Mouse (Mus musculus) midbrain, embryonic 14.5 days (tissue): ENCODE data around the gene Mthfd1. TPM values are rescaled to one million over a fixed set of nuclear protein-coding genes. Genes with fewer than 3 reads are reported as not detected.

ENCODE experiments used
- ATAC-seq: fragments of 200-750 bp; cut with Nextera tagmentation; 2 replicates; pipeline ENCODE4 v1.8.0; 2017; ENCODE audit warnings: moderate number of reproducible peaks, moderate library complexity; ENCODE audit not compliant: low FRiP score, low TSS enrichment
- DNase-seq: peaks from one replicate; pipeline ENCODE4 v3.0.0-alpha.2; 2015
- H3K27ac ChIP-seq: fragments of 300-500 bp; sonication (generic); replicated peaks from 2 replicates; pipeline ENCODE4 v1.5.1; 2014; ENCODE audit warnings: mild to moderate bottlenecking, low read depth, low read length, moderate library complexity
- H3K27me3 ChIP-seq: fragments of 300-500 bp; sonication (generic); 2 replicates; pipeline ENCODE4 v1.6.1; 2014; ENCODE audit warnings: low read length, control low read depth, mixed read lengths; ENCODE audit not compliant: control insufficient read depth, insufficient read depth
- H3K36me3 ChIP-seq: fragments of 300-500 bp; sonication (generic); 2 replicates; pipeline ENCODE4 v1.6.1; 2014; ENCODE audit warnings: low read length, control low read depth; ENCODE audit not compliant: control insufficient read depth, insufficient read depth
- H3K4me1 ChIP-seq: fragments of 300-500 bp; sonication (generic); 2 replicates; pipeline ENCODE4 v1.6.1; 2014; ENCODE audit warnings: mild to moderate bottlenecking, antibody characterized with exemption, low read length, control low read depth; ENCODE audit not compliant: control insufficient read depth, insufficient read depth
- H3K4me2 ChIP-seq: fragments of 300-500 bp; sonication (generic); 2 replicates; pipeline ENCODE4 v1.6.1; 2014; ENCODE audit warnings: mild to moderate bottlenecking, low read length, moderate library complexity
- H3K4me3 ChIP-seq: fragments of 300-500 bp; sonication (generic); replicated peaks from 2 replicates; pipeline ENCODE4 v1.5.1; 2014; ENCODE audit warnings: low read depth, low read length
- H3K9ac ChIP-seq: fragments of 300-500 bp; sonication (generic); replicated peaks from 2 replicates; pipeline ENCODE4 v1.6.1; 2014; ENCODE audit warnings: mild to moderate bottlenecking, low read length, moderate library complexity
- H3K9me3 ChIP-seq: fragments of 300-500 bp; sonication (generic); 2 replicates; pipeline ENCODE4 v1.6.1; 2016; ENCODE audit warnings: low read length, control low read depth, mixed read lengths; ENCODE audit not compliant: control insufficient read depth
- WGBS: fragments of 180-500 bp; shearing (Covaris S2); extraction: QIAGEN DNeasy Blood & Tissue Kit; methylation state at CpG from one replicate; pipeline ENCODE4 v1.1.7; 2014; 5-methylcytosine and 5-hydroxymethylcytosine counted together
- polyA plus RNA-seq: library from polyadenylated mRNA; unstranded; fragments of >200 nt; fragmentation: Nextera tagmentation; extraction: Ambion mirVana; gene quantifications from 2 replicates; pipeline ENCODE4 v1.2.1, GENCODE M21; 2014

Mthfd1 gene
- polyA plus RNA-seq, 1 experiment from 2014 or later = 35.1 TPM

- peaks cover 7% of the 10 kb centered on the region for H3K4me1 ChIP-seq
- H3K36me3 ChIP-seq = no peaks in the 10 kb centered on the region
- peak overlapping the region; percentile 69; the same call in 1 of the 2 replicates for H3K27ac ChIP-seq
- H3K27me3 ChIP-seq = no peaks in the 10 kb centered on the region
- no peak; the same call in 1 of the 2 replicates for ATAC-seq
- 0% methylated on average over 11 of the region's 11 CpGs for WGBS
- H3K9me3 ChIP-seq = no peaks in the 10 kb centered on the region
- H3K4me3 ChIP-seq = peak overlapping the region; percentile 57
- H3K4me2 ChIP-seq = peak overlapping the region; percentile 93
- no peak for DNase-seq
- H3K9ac ChIP-seq = peak overlapping the region; percentile 60
Observed at GRCm38 (mm10) chr12:76255499-76255875, 389 bp downstream of the Mthfd1 start.

- DNase-seq = peak; percentile 29
Observed at GRCm38 (mm10) chr12:76256114-76256843, 1.2 kb downstream of the Mthfd1 start.

GRCm38 (mm10) chr12:76260673-76261072 is 5.6 kb downstream of the Mthfd1 start:
- 90% methylated on average over 3 of the region's 3 CpGs for WGBS
- no peak overlapping the region for H3K27ac ChIP-seq
- no peaks in the 10 kb centered on the region for H3K36me3 ChIP-seq

More at GRCm38 (mm10) chr12:76256114-76256843, 1.2 kb downstream of the Mthfd1 start:
- Histone ChIP-seq H3K27ac (no peak overlapping the region), H3K36me3 (no peaks in the 10 kb centered on the region), H3K4me1 (peaks cover 7% of the 10 kb centered on the region), H3K9ac (peak overlapping the region; percentile 60), H3K27me3 (no peaks in the 10 kb centered on the region), H3K4me2 (peak overlapping the region; percentile 93), H3K4me3 (peak overlapping the region; percentile 57), H3K9me3 (no peaks in the 10 kb centered on the region)
- ATAC-seq = no peak
- WGBS = 8% methylated on average over 17 of the region's 17 CpGs

GRCm38 (mm10) chr12:76261556-76261955 is 6.5 kb downstream of the Mthfd1 start:
- Histone ChIP-seq H3K27ac (no peak overlapping the region), H3K4me2 (no peak overlapping the region), H3K9me3 (no peaks in the 10 kb centered on the region), H3K36me3 (no peaks in the 10 kb centered on the region), H3K4me3 (no peak overlapping the region), H3K4me1 (no peaks in the 10 kb centered on the region), H3K9ac (no peak overlapping the region), H3K27me3 (no peaks in the 10 kb centered on the region)
- DNase-seq = no peak
- WGBS = 94% methylated on average over 4 of the region's 4 CpGs
- ATAC-seq = no peak

More at GRCm38 (mm10) chr12:76260673-76261072, 5.6 kb downstream of the Mthfd1 start:
- H3K4me1 ChIP-seq = peaks cover 7% of the 10 kb centered on the region
- ATAC-seq (no peak), DNase-seq (no peak)
- H3K4me2 ChIP-seq = no peak overlapping the region
- H3K27me3 ChIP-seq = no peaks in the 10 kb centered on the region
- H3K9me3 ChIP-seq = no peaks in the 10 kb centered on the region
- H3K4me3 ChIP-seq = no peak overlapping the region
- no peak overlapping the region for H3K9ac ChIP-seq

GRCm38 (mm10) chr12:76262918-76263317 is 7.8 kb downstream of the Mthfd1 start:
- Histone ChIP-seq H3K4me2 (no peak overlapping the region), H3K27ac (no peak overlapping the region), H3K4me1 (no peaks in the 10 kb centered on the region), H3K4me3 (no peak overlapping the region), H3K9ac (no peak overlapping the region), H3K36me3 (no peaks in the 10 kb centered on the region), H3K9me3 (no peaks in the 10 kb centered on the region), H3K27me3 (no peaks in the 10 kb centered on the region)
- WGBS = 94% methylated on average over 4 of the region's 4 CpGs
- ATAC-seq (no peak), DNase-seq (no peak)

- Histone ChIP-seq H3K36me3 (no peaks in the 10 kb centered on the region), H3K4me1 (no peaks in the 10 kb centered on the region), H3K9me3 (no peaks in the 10 kb centered on the region), H3K4me3 (no peak overlapping the region), H3K27me3 (no peaks in the 10 kb centered on the region), H3K4me2 (no peak overlapping the region), H3K9ac (no peak overlapping the region), H3K27ac (no peak overlapping the region)
- WGBS = 51% methylated on average over 1 of the region's 1 CpGs
- ATAC-seq (no peak), DNase-seq (no peak)
Observed at GRCm38 (mm10) chr12:76263876-76264275, 8.8 kb downstream of the Mthfd1 start.

GRCm38 (mm10) chr12:76264325-76264965 is 9.3 kb downstream of the Mthfd1 start:
- Histone ChIP-seq H3K9ac (no peak overlapping the region), H3K9me3 (no peaks in the 10 kb centered on the region), H3K27ac (peak overlapping the region; percentile 26; the same call in 1 of the 2 replicates), H3K36me3 (no peaks in the 10 kb centered on the region), H3K4me2 (no peak overlapping the region), H3K27me3 (no peaks in the 10 kb centered on the region), H3K4me1 (no peaks in the 10 kb centered on the region), H3K4me3 (no peak overlapping the region)
- 83% methylated on average over 9 of the region's 9 CpGs for WGBS
- ATAC-seq = no peak
- no peak for DNase-seq

GRCm38 (mm10) chr12:76265001-76265400 is 9.9 kb downstream of the Mthfd1 start:
- Histone ChIP-seq H3K4me2 (no peak overlapping the region), H3K9me3 (no peaks in the 10 kb centered on the region), H3K4me3 (no peak overlapping the region), H3K4me1 (no peaks in the 10 kb centered on the region), H3K27me3 (no peaks in the 10 kb centered on the region), H3K9ac (no peak overlapping the region), H3K27ac (0 out of 2 replicates have a peak overlapping the region, but pooled peaks have one; percentile 26), H3K36me3 (no peaks in the 10 kb centered on the region)
- 88% methylated on average over 6 of the region's 6 CpGs for WGBS
- ATAC-seq (no peak), DNase-seq (no peak)
